In the genomic region with DNA sequence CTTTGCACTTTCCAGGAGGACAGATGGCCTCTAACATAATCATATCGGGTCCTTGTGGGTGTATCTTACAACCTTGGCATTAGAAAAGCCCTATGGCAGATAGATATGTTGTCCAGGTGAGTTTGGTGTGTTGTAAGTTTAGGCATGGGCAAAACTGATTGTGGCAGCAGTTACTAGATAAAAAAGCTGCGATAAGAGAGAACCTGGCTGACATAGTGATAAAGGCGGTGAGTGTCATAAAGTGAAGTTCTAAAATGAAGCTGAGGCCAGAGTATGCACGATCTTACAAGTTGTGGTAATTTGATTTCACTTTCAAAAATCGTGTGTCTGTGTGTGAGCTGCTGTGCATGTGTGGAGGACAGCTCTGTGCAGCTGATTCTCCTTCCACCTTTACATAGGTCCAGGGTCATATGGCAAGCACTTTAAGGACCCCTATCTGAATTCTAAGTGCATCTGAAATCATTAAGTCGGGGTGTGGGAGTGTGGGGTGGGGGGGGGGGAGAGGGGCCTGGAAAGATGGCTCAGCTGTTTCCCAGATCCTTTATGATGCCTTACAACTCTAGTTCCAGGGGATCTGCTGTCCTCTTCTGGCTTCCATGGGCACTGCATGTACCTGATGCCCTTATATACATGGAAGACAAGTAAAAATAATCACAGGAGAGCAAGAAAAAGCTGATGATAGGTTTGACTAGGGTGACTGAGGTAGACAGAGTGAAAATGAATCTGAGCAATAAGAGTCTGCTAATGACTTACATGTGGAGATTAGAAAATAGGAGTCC, we compare ENCODE assay signal across 8 mouse cellular contexts. TPM values are rescaled to one million over a fixed set of nuclear protein-coding genes. Genes with fewer than 3 reads are reported as not detected.
DNase-seq lines count a peak whose midpoint lies in the region; ATAC-seq and TF ChIP-seq lines count a peak whose summit lies in the region.

No protein-coding gene starts in this region.

- 55% methylated on average over 6 of the region's 6 CpGs for WGBS in bone marrow, adult 2 months
- 76% methylated on average over 6 of the region's 6 CpGs for whole genome bisulfite sequencing in hindbrain, embryonic 12.5 days
- 63% methylated on average over 6 of the region's 6 CpGs for WGBS in limb, embryonic 14.5 days

- TF ChIP-seq POLR2A in bone marrow, adult 2 months (IDR thresholded peaks at IDR 0.05; ENCODE audit: borderline replicate concordance, control insufficient read depth, low read depth, low read length): no peak
- no peak for TF ChIP-seq POLR2A in limb, embryonic 14.5 days (IDR thresholded peaks at IDR 0.05; ENCODE audit: borderline replicate concordance, extremely low read depth, insufficient read depth, insufficient read length)

- no peak overlapping the region for H3K4me3 ChIP-seq in gastrocnemius, adult 2 months
- no peak overlapping the region for H3K4me3 ChIP-seq in E14TG2a.4 (replicated peaks; ENCODE audit: low read length)
- H3K4me3 ChIP-seq in bone marrow, adult 2 months (replicated peaks; ENCODE audit: control insufficient read depth, low read depth, low read length): no peak overlapping the region
- H3K4me3 ChIP-seq in hindbrain, embryonic 12.5 days: no peak overlapping the region
- no peak overlapping the region for H3K4me3 ChIP-seq in limb, embryonic 14.5 days (replicated peaks; ENCODE audit: low read length)

- peak; percentile 32; the same call in 1 of the 2 replicates for ATAC-seq in hindbrain, embryonic 12.5 days (ENCODE audit: low FRiP score)
- no peak for ATAC-seq in limb, embryonic 14.5 days (ENCODE audit: low FRiP score, low read depth)

- TF ChIP-seq CTCF in gastrocnemius, adult 2 months (IDR thresholded peaks at IDR 0.05): peak; percentile 75
- peak; percentile 94 for TF ChIP-seq CTCF in E14TG2a.4 (conservative IDR thresholded peaks at IDR 0.05; ENCODE audit: low read length)
- TF ChIP-seq CTCF in bone marrow, adult 2 months (IDR thresholded peaks at IDR 0.05; ENCODE audit: control insufficient read depth, insufficient read depth, low read length): peak; percentile 19; the same call in 1 of the 2 replicates

- no peak overlapping the region for H3K9ac ChIP-seq in hindbrain, embryonic 12.5 days
- no peak overlapping the region for H3K9ac ChIP-seq in limb, embryonic 14.5 days (ENCODE audit: low read depth, low read length, severe bottlenecking)

- H3K27ac ChIP-seq in gastrocnemius, adult 2 months: no peak overlapping the region
- H3K27ac ChIP-seq in bone marrow, adult 2 months (ENCODE audit: control insufficient read depth, insufficient read depth, low read depth, low read length, poor library complexity): no peak overlapping the region
- no peak overlapping the region for H3K27ac ChIP-seq in hindbrain, embryonic 12.5 days
- no peak overlapping the region for H3K27ac ChIP-seq in limb, embryonic 14.5 days (replicated peaks; ENCODE audit: low read depth, low read length)

- H3K9me3 ChIP-seq in E14TG2a.4 (ENCODE audit: low read length): no peaks in the 10 kb centered on the region
- H3K9me3 ChIP-seq in hindbrain, embryonic 12.5 days (replicated peaks): no peaks in the 10 kb centered on the region
- no peaks in the 10 kb centered on the region for H3K9me3 ChIP-seq in limb, embryonic 14.5 days (ENCODE audit: control insufficient read depth, low read length)

- H3K4me1 ChIP-seq in E14TG2a.4 (replicated peaks; ENCODE audit: low read depth, low read length): no peaks in the 10 kb centered on the region
- H3K4me1 ChIP-seq in bone marrow, adult 2 months (ENCODE audit: control insufficient read depth, insufficient read depth, low read length): no peaks in the 10 kb centered on the region; the same call in 1 of the 2 replicates
- no peaks in the 10 kb centered on the region for H3K4me1 ChIP-seq in hindbrain, embryonic 12.5 days
- 0 out of 2 replicates have a peak, but pooled peaks cover 3% of the 10 kb centered on the region for H3K4me1 ChIP-seq in limb, embryonic 14.5 days (ENCODE audit: control insufficient read depth, insufficient read depth, low read length)

- no peaks in the 10 kb centered on the region for H3K27me3 ChIP-seq in E14TG2a.4 (ENCODE audit: insufficient read depth, low read length)
- no peaks in the 10 kb centered on the region for H3K27me3 ChIP-seq in hindbrain, embryonic 12.5 days
- no peaks in the 10 kb centered on the region for H3K27me3 ChIP-seq in limb, embryonic 14.5 days (ENCODE audit: control insufficient read depth, insufficient read depth, low read length)

- intact Hi-C loops in gastrocnemius, adult 2 months (cut with DNase I): loop anchor here (2.0 kb wide), 1 partner anchor 41 kb away; no protein-coding TSS in a partner anchor

- DNase-seq in gastrocnemius, adult 2 months: peak; percentile 38
- no peak for DNase-seq in gastrocnemius, postnatal 10 days
- DNase-seq in limb, embryonic 14.5 days (ENCODE audit: low spot score): peak; percentile 20
- DNase-seq in right cerebral cortex, postnatal 25 days: peak; percentile 32
- no peak for DNase-seq in natural killer cell, adult 2 months (ENCODE audit: low spot score in 2 of 2)

- no peaks in the 10 kb centered on the region for H3K36me3 ChIP-seq in E14TG2a.4 (ENCODE audit: insufficient read depth, low read length)
- no peaks in the 10 kb centered on the region for H3K36me3 ChIP-seq in hindbrain, embryonic 12.5 days
- H3K36me3 ChIP-seq in limb, embryonic 14.5 days (ENCODE audit: control insufficient read depth, insufficient read depth, low read length): no peaks in the 10 kb centered on the region

- no peak overlapping the region for H3K4me2 ChIP-seq in hindbrain, embryonic 12.5 days (replicated peaks)
- no peak overlapping the region for H3K4me2 ChIP-seq in limb, embryonic 14.5 days (replicated peaks; ENCODE audit: low read depth, low read length, severe bottlenecking)

RNA-seq across cellular contexts. Expression of gene Nudt9, which starts 6.8 kb away (rescaled TPM):
- 10 to 100 TPM; 62.6 to 68.7 TPM for total RNA-seq in gastrocnemius, adult 2 months (2021)
- total RNA-seq in gastrocnemius, postnatal 10 days (2021): 10 to 100 TPM; 43.7 to 48.9 TPM
- polyA plus RNA-seq in bone marrow, adult 2 months (2011; ENCODE audit: insufficient read depth, insufficient read length, low replicate concordance, missing spikeins): 32.5 and 34.8 TPM in 2 replicates
- 64.7 and 70.4 TPM in 2 replicates for polyA plus RNA-seq in hindbrain, embryonic 12.5 days (2016; fragmentation: Nextera tagmentation; extraction: Ambion mirVana)
- 42.8 and 48.0 TPM in 2 replicates for polyA plus RNA-seq in limb, embryonic 14.5 days (2012; rRNA removed)
- polyA plus RNA-seq in limb, embryonic 14.5 days (2014; fragmentation: Nextera tagmentation; extraction: Ambion mirVana): 58.6 and 59.9 TPM in 2 replicates

RNA-seq across cellular contexts. Expression of gene Hsd17b11, which starts 17.6 kb away (rescaled TPM):
- total RNA-seq in gastrocnemius, adult 2 months (2021): 1 to 10 TPM; 8.6 to 9.2 TPM
- total RNA-seq in gastrocnemius, postnatal 10 days (2021): 10 to 100 TPM; 15.4 to 17.7 TPM
- 13.6 and 36.5 TPM in 2 replicates for polyA plus RNA-seq in bone marrow, adult 2 months (2011; ENCODE audit: insufficient read depth, insufficient read length, low replicate concordance, missing spikeins)
- 2.2 and 2.4 TPM in 2 replicates for polyA plus RNA-seq in hindbrain, embryonic 12.5 days (2016; fragmentation: Nextera tagmentation; extraction: Ambion mirVana)
- 13.7 and 16.2 TPM in 2 replicates for polyA plus RNA-seq in limb, embryonic 14.5 days (2012; rRNA removed)
- polyA plus RNA-seq in limb, embryonic 14.5 days (2014; fragmentation: Nextera tagmentation; extraction: Ambion mirVana): 3.4 and 3.5 TPM in 2 replicates

RNA-seq across cellular contexts. Expression of gene Gm17660, which starts 38.1 kb away (rescaled TPM):
- total RNA-seq in gastrocnemius, adult 2 months (2021): not detected
- not detected for total RNA-seq in gastrocnemius, postnatal 10 days (2021)
- not detected in 2 replicates for polyA plus RNA-seq in bone marrow, adult 2 months (2011; ENCODE audit: insufficient read depth, insufficient read length, low replicate concordance, missing spikeins)
- not detected in 2 replicates for polyA plus RNA-seq in hindbrain, embryonic 12.5 days (2016; fragmentation: Nextera tagmentation; extraction: Ambion mirVana)
- not detected in 2 replicates for polyA plus RNA-seq in limb, embryonic 14.5 days (2012; rRNA removed)
- polyA plus RNA-seq in limb, embryonic 14.5 days (2014; fragmentation: Nextera tagmentation; extraction: Ambion mirVana): not detected in 2 replicates

Comparison
In these comparisons a context has a peak if more than half of its experiments do, and no peak if none do; other contexts are left out.
1. DNase-seq: peak in gastrocnemius, adult 2 months (single experiment), limb, embryonic 14.5 days (single experiment) and right cerebral cortex, postnatal 25 days (single experiment); none in gastrocnemius, postnatal 10 days (single experiment) and natural killer cell, adult 2 months (0 of 2).
2. CTCF ChIP-seq: peak in every context shown above with its lines; median percentile 94 in E14TG2a.4; 75 in gastrocnemius, adult 2 months; 19 in bone marrow, adult 2 months.